Mouse (Mus musculus): ENCODE measurements around the gene Ntm. TPM values are rescaled to one million over a fixed set of nuclear protein-coding genes. Genes with fewer than 3 reads are reported as not detected.

Ntm gene
- total and polyA plus RNA-seq, 3 experiments = not detected

DNA sequence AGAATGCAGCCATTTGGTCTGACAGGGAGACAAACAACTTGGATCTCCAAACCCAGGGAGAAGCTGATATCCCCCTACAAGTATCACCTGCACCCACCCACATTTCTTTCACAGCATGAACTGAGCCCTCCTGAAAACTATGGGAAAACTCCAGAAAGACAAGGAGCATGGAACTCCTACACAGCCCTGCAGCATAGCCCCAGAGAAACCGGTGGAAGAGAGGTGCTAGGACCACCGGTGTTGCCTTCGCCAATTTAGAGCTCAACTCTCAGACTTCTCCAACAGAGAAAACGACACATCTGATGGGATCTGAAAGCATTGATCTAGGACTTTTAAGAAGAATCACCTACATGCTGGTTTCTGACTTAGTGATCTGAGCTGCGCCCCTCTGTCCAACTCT lies 312.7 kb downstream of the Ntm start:
- TF ChIP-seq CTCF (IDR thresholded peaks at IDR 0.05 in 2 of 3, conservative IDR thresholded peaks at IDR 0.05 in 1 of 3; ENCODE audit: control insufficient read depth in 1 of 3, insufficient read depth in 1 of 3, low read depth in 2 of 3, low read length in 3 of 3, poor library complexity in 1 of 3, severe bottlenecking in 1 of 3) (no peak), CHD1 (IDR thresholded peaks at IDR 0.05; ENCODE audit: low read depth, low read length) (no peak), TAL1 (IDR thresholded peaks at IDR 0.05; ENCODE audit: low read length) (no peak), KAT2A (conservative IDR thresholded peaks at IDR 0.05; ENCODE audit: low read depth, low read length) (no peak), TCF12 (IDR thresholded peaks at IDR 0.05; ENCODE audit: low read depth, low read length) (no peak), GABPA (IDR thresholded peaks at IDR 0.05; ENCODE audit: low read depth, low read length) (no peak), ETS1 (IDR thresholded peaks at IDR 0.05; ENCODE audit: low read depth, low read length) (no peak), E2F4 (IDR thresholded peaks at IDR 0.05; ENCODE audit: borderline replicate concordance, low read depth, low read length) (no peak), MYC (IDR thresholded peaks at IDR 0.05; ENCODE audit: low read depth, low read length) (no peak), JUND (IDR thresholded peaks at IDR 0.05; ENCODE audit: low read depth, low read length) (no peak), RAD21 (IDR thresholded peaks at IDR 0.05; ENCODE audit: low read depth, low read length) (no peak), ZC3H11A (IDR thresholded peaks at IDR 0.05; ENCODE audit: low read depth, low read length) (no peak), NRF1 (IDR thresholded peaks at IDR 0.05; ENCODE audit: insufficient read depth, low read depth, low read length, poor library complexity, severe bottlenecking) (no peak), POLR2A (IDR thresholded peaks at IDR 0.05; ENCODE audit: control insufficient read depth in 1 of 2, insufficient read depth in 1 of 2, low read depth in 1 of 2, low read length in 2 of 2, poor library complexity in 1 of 2) (no peak), NELFE (IDR thresholded peaks at IDR 0.05; ENCODE audit: low read depth, low read length) (no peak), CHD2 (IDR thresholded peaks at IDR 0.05; ENCODE audit: low read length) (no peak)
- H3K79me2 ChIP-seq (ENCODE audit: control insufficient read depth, insufficient read depth, low read length, poor library complexity) = no peaks in the 10 kb centered on the region
- no peaks in the 10 kb centered on the region for H3K36me3 ChIP-seq (ENCODE audit: control insufficient read depth in 1 of 2, insufficient read depth in 2 of 2, low read length in 2 of 2)
- H3K4me1 ChIP-seq (ENCODE audit: control insufficient read depth in 1 of 2, insufficient read depth in 2 of 2, low read length in 2 of 2) = no peaks in the 10 kb centered on the region
- H3K27me3 ChIP-seq (ENCODE audit: control insufficient read depth in 1 of 2, insufficient read depth in 2 of 2, low read length in 2 of 2) = no peaks in the 10 kb centered on the region
- no peak overlapping the region for H3K27ac ChIP-seq (ENCODE audit: control insufficient read depth, low read depth, low read length)
- H3K9ac ChIP-seq (ENCODE audit: control insufficient read depth, low read depth, low read length, poor library complexity, severe bottlenecking) = no peak overlapping the region
- DNase-seq (ENCODE audit: low read depth, low spot score) = no peak
- H3K4me3 ChIP-seq (ENCODE audit: control insufficient read depth in 1 of 2, insufficient read depth in 1 of 2, low read depth in 2 of 2, low read length in 2 of 2) = no peak overlapping the region
- no peaks in the 10 kb centered on the region for H3K9me3 ChIP-seq (replicated peaks; ENCODE audit: insufficient read depth, low read length)

DNA sequence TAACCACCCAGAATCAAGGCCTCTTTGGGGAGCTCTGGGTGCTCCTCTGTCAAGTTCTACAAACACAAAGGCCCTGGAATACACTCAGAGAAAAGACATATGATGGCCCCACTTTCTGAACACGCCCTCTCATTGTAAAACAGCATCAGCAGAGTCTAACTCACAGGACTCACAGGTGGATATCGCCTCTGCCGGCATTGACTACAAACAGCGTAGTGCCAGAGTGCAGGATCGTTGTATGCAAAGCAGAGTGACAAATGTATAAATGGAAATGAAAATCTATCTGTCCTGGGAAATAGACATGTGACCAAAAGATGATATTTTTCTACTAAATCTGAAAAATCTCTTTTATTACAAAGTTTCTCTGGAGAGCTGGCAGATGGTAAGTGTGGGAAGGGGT lies 314.7 kb downstream of the Ntm start:
- Histone ChIP-seq H3K4me3 (ENCODE audit: control insufficient read depth in 1 of 2, insufficient read depth in 1 of 2, low read depth in 2 of 2, low read length in 2 of 2) (no peak overlapping the region), H3K27me3 (ENCODE audit: control insufficient read depth in 1 of 2, insufficient read depth in 2 of 2, low read length in 2 of 2) (no peaks in the 10 kb centered on the region), H3K4me1 (ENCODE audit: control insufficient read depth in 1 of 2, insufficient read depth in 2 of 2, low read length in 2 of 2) (no peaks in the 10 kb centered on the region), H3K9me3 (replicated peaks; ENCODE audit: insufficient read depth, low read length) (no peaks in the 10 kb centered on the region), H3K36me3 (ENCODE audit: control insufficient read depth in 1 of 2, insufficient read depth in 2 of 2, low read length in 2 of 2) (no peaks in the 10 kb centered on the region), H3K9ac (ENCODE audit: control insufficient read depth, low read depth, low read length, poor library complexity, severe bottlenecking) (no peak overlapping the region), H3K79me2 (ENCODE audit: control insufficient read depth, insufficient read depth, low read length, poor library complexity) (no peaks in the 10 kb centered on the region), H3K27ac (ENCODE audit: control insufficient read depth, low read depth, low read length) (no peak overlapping the region)
- no peak for DNase-seq (ENCODE audit: low read depth, low spot score)
- TF ChIP-seq ZNF384 (IDR thresholded peaks at IDR 0.05; ENCODE audit: low read depth, low read length) = no peak
- no peak for TF ChIP-seq MYC (IDR thresholded peaks at IDR 0.05; ENCODE audit: low read depth, low read length)
- TF ChIP-seq USF1 (IDR thresholded peaks at IDR 0.05; ENCODE audit: low read depth, low read length) = no peak
- no peak for TF ChIP-seq RAD21 (IDR thresholded peaks at IDR 0.05; ENCODE audit: low read depth, low read length)
- TF ChIP-seq E2F4 (IDR thresholded peaks at IDR 0.05; ENCODE audit: borderline replicate concordance, low read depth, low read length) = no peak
- no peak for TF ChIP-seq MAFK (IDR thresholded peaks at IDR 0.05; ENCODE audit: borderline replicate concordance, low read depth, low read length)
- TF ChIP-seq BHLHE40 (IDR thresholded peaks at IDR 0.05; ENCODE audit: borderline replicate concordance, low read depth, low read length) = no peak
- TF ChIP-seq POLR2A (IDR thresholded peaks at IDR 0.05; ENCODE audit: control insufficient read depth in 1 of 2, insufficient read depth in 1 of 2, low read depth in 1 of 2, low read length in 2 of 2, poor library complexity in 1 of 2) = no peak
- TF ChIP-seq POLR2AphosphoS5 (IDR thresholded peaks at IDR 0.05; ENCODE audit: borderline replicate concordance, low read depth, low read length) = no peak
- no peak for TF ChIP-seq RCOR1 (IDR thresholded peaks at IDR 0.05; ENCODE audit: low read depth, low read length)
- no peak for TF ChIP-seq ZKSCAN1 (IDR thresholded peaks at IDR 0.05; ENCODE audit: low read depth, low read length)
- TF ChIP-seq TCF12 (IDR thresholded peaks at IDR 0.05; ENCODE audit: low read depth, low read length) = no peak
- no peak for TF ChIP-seq UBTF (IDR thresholded peaks at IDR 0.05; ENCODE audit: borderline replicate concordance, insufficient read depth, low read depth, low read length)
- no peak for TF ChIP-seq MXI1 (IDR thresholded peaks at IDR 0.05; ENCODE audit: low read depth, low read length)
- no peak for TF ChIP-seq HCFC1 (IDR thresholded peaks at IDR 0.05; ENCODE audit: low read depth, low read length)
- no peak for TF ChIP-seq MYB (IDR thresholded peaks at IDR 0.05; ENCODE audit: low read depth, low read length)
- TF ChIP-seq ETS1 (IDR thresholded peaks at IDR 0.05; ENCODE audit: low read depth, low read length) = no peak

All from MEL (cell line).